Comparison of ENCODE assay signal across 8 mouse cellular contexts in the genomic region with DNA sequence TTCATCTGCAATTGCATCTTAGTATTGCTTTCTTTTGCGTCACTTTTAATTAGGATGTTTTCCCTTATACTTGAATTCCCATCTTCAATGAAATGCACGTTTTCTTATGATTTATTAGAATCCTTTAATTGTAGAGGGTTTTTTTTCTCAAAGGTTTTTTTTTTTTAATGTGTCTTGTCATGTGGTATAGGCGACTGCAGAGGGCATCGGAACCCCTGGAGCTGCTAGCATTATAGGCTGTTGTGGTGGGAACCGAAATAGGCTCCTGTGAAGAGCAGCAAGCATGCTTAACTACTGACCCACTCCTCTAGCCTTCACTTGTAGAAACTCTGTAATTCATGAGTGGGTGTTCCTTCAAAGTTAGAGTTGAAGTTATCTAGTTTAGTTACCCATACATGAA. TPM values are rescaled to one million over a fixed set of nuclear protein-coding genes. Genes with fewer than 3 reads are reported as not detected.
DNase-seq lines count a peak whose midpoint lies in the region; ATAC-seq and TF ChIP-seq lines count a peak whose summit lies in the region.

No protein-coding gene starts in this region.

- WGBS in forebrain, embryonic 12.5 days = 18% methylated on average over 5 of the region's 5 CpGs
- 12% methylated on average over 5 of the region's 5 CpGs for WGBS in liver, embryonic 14.5 days (ENCODE audit: insufficient replicate concordance)

- peak overlapping the region; percentile 95 for H3K9ac ChIP-seq in forebrain, embryonic 12.5 days
- peak overlapping the region; percentile 98; the same call in 1 of the 2 replicates for H3K9ac ChIP-seq in liver, embryonic 14.5 days (replicated peaks)

- H3K9me3 ChIP-seq in forebrain, embryonic 12.5 days = no peaks in the 10 kb centered on the region
- H3K9me3 ChIP-seq in liver, embryonic 14.5 days (ENCODE audit: control insufficient read depth, low read length) = no peaks in the 10 kb centered on the region

- peak overlapping the region; percentile 99 for H3K27ac ChIP-seq in gastrocnemius, adult 2 months
- H3K27ac ChIP-seq in forebrain, embryonic 12.5 days = no peak overlapping the region
- H3K27ac ChIP-seq in liver, embryonic 14.5 days = no peak overlapping the region

- TF ChIP-seq EP300 in liver, embryonic 14.5 days (IDR thresholded peaks at IDR 0.05; ENCODE audit: low read depth) = no peak

- H3K4me1 ChIP-seq in forebrain, embryonic 12.5 days = peaks cover 24% of the 10 kb centered on the region
- H3K4me1 ChIP-seq in liver, embryonic 14.5 days (replicated peaks; ENCODE audit: control insufficient read depth in 2 of 2, insufficient read depth in 2 of 2, low read length in 1 of 2) = peaks cover 22 to 32% of the 10 kb centered on the region in 2 experiments

- no peaks in the 10 kb centered on the region for H3K27me3 ChIP-seq in forebrain, embryonic 12.5 days
- no peaks in the 10 kb centered on the region for H3K27me3 ChIP-seq in liver, embryonic 14.5 days (ENCODE audit: control insufficient read depth, insufficient read depth, low read length)

- H3K36me3 ChIP-seq in forebrain, embryonic 12.5 days (replicated peaks) = peaks cover 12% of the 10 kb centered on the region; the same call in 1 of the 2 replicates
- no peaks in the 10 kb centered on the region for H3K36me3 ChIP-seq in liver, embryonic 14.5 days (replicated peaks; ENCODE audit: control insufficient read depth, insufficient read depth, low read depth)

- intact Hi-C loops in gastrocnemius, adult 2 months (cut with DNase I) = no loop called here
- intact Hi-C loops in gastrocnemius, postnatal 36 days (cut with DNase I) = no loop called here
- intact Hi-C loops in gastrocnemius, postnatal 14 days (cut with DNase I; ENCODE audit: low total_unique reads) = no loop called here

- peak overlapping the region; percentile 68 for H3K4me2 ChIP-seq in forebrain, embryonic 12.5 days
- peak overlapping the region; percentile 75 for H3K4me2 ChIP-seq in liver, embryonic 14.5 days (ENCODE audit: low read depth)

- no peak for TF ChIP-seq CTCF in gastrocnemius, adult 2 months (IDR thresholded peaks at IDR 0.05)
- TF ChIP-seq CTCF in liver, embryonic 14.5 days (IDR thresholded peaks at IDR 0.05; ENCODE audit: low read depth) = peak; percentile 32; the same call in 1 of the 2 replicates

- peak overlapping the region; percentile 100 for H3K4me3 ChIP-seq in gastrocnemius, adult 2 months
- H3K4me3 ChIP-seq in forebrain, embryonic 12.5 days (replicated peaks) = peak overlapping the region; percentile 98
- H3K4me3 ChIP-seq in liver, embryonic 14.5 days (ENCODE audit: insufficient read depth in 1 of 2, low read depth in 2 of 2, low read length in 2 of 2) = peak overlapping the region; percentile 75 to 99; a peak in 3 of 4 replicates

- no peak for DNase-seq in gastrocnemius, adult 2 months
- no peak for DNase-seq in gastrocnemius, postnatal 36 days
- DNase-seq in CD4-positive helper T cell, adult 2 months (ENCODE audit: low read depth, low spot score) = peak; percentile 29
- no peak for DNase-seq in liver, embryonic 14.5 days (ENCODE audit: low read depth in 3 of 3, low spot score in 3 of 3)
- no peak for DNase-seq in adipocyte (ENCODE audit: low spot score)
- DNase-seq in spleen, postnatal 36 days (ENCODE audit: low spot score in 2 of 2) = no peak
- DNase-seq in gastrocnemius, postnatal 14 days = no peak

- ATAC-seq in forebrain, embryonic 12.5 days (ENCODE audit: low FRiP score) = no peak
- no peak for ATAC-seq in liver, embryonic 14.5 days (ENCODE audit: insufficient read depth)

RNA-seq across cellular contexts. Expression of a gene that starts 1.1 kb away (rescaled TPM):
- total RNA-seq in gastrocnemius, adult 2 months (2021) = 10 to 100 TPM; 80.0 to 99.7 TPM
- 10 to 100 TPM; 70.4 to 74.8 TPM for total RNA-seq in gastrocnemius, postnatal 36 days (2021)
- polyA plus RNA-seq in forebrain, embryonic 12.5 days (2016; fragmentation: Nextera tagmentation; extraction: Ambion mirVana) = 115 and 119 TPM in 2 replicates
- polyA plus RNA-seq in liver, embryonic 14.5 days (2012; rRNA removed) = 13.9 and 23.8 TPM in 2 replicates
- 46.6 and 49.4 TPM in 2 replicates for polyA plus RNA-seq in liver, embryonic 14.5 days (2014; fragmentation: Nextera tagmentation; extraction: Ambion mirVana)
- 10 to 100 TPM; 67.1 to 67.3 TPM for total RNA-seq in gastrocnemius, postnatal 14 days (2021)

RNA-seq across cellular contexts. Expression of a gene that starts 22.0 kb away (rescaled TPM):
- 10 to 100 TPM; 59.0 to 62.1 TPM for total RNA-seq in gastrocnemius, adult 2 months (2021)
- total RNA-seq in gastrocnemius, postnatal 36 days (2021) = 10 to 100 TPM; 49.1 to 52.8 TPM
- 203 and 211 TPM in 2 replicates for polyA plus RNA-seq in forebrain, embryonic 12.5 days (2016; fragmentation: Nextera tagmentation; extraction: Ambion mirVana)
- 34.6 and 55.2 TPM in 2 replicates for polyA plus RNA-seq in liver, embryonic 14.5 days (2012; rRNA removed)
- 148 and 150 TPM in 2 replicates for polyA plus RNA-seq in liver, embryonic 14.5 days (2014; fragmentation: Nextera tagmentation; extraction: Ambion mirVana)
- total RNA-seq in gastrocnemius, postnatal 14 days (2021) = 10 to 100 TPM; 43.4 to 46.7 TPM

RNA-seq across cellular contexts. Expression of a gene that starts 47.5 kb away (rescaled TPM):
- total RNA-seq in gastrocnemius, adult 2 months (2021) = not detected
- not detected for total RNA-seq in gastrocnemius, postnatal 36 days (2021)
- not detected in 2 replicates for polyA plus RNA-seq in forebrain, embryonic 12.5 days (2016; fragmentation: Nextera tagmentation; extraction: Ambion mirVana)
- polyA plus RNA-seq in liver, embryonic 14.5 days (2012; rRNA removed) = not detected in 2 replicates
- polyA plus RNA-seq in liver, embryonic 14.5 days (2014; fragmentation: Nextera tagmentation; extraction: Ambion mirVana) = not detected in 2 replicates
- not detected for total RNA-seq in gastrocnemius, postnatal 14 days (2021)
